Mouse (Mus musculus) lung, postnatal 4 days (tissue): Measurements from ENCODE around the gene Map3k12.

Experiments
- DNase-seq, 2 experiments: peaks; one replicate each; pipeline ENCODE4 v3.0.0; 2021

Gene Map3k12

DNA sequence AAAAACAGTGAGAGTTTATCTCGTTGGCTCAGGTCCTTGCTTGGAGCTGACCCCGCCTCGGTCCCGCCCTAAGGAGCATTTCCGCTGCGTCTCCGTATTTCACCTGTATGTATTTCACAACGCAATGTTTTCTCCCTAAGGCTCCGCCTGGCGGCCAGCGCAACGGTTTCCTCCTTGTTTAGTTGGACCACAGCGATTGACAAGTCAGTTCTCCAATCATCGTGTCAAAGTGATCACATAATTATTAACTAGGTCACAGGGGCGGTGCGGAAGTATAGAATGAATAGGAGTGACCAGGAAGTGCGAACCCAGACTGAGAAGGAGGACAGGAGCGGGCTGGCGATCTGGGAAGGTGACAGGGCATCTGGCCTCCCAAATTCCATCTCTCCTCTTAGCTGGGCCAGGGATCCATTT lies 58.0 kb downstream of the Map3k12 start, which contains the start of gene Prr13:
Gene Prr13 (plus strand): TSS at position 125 of the 414 bp plus-strand sequence.
- DNase-seq = peak; percentile 93 to 95

DNA sequence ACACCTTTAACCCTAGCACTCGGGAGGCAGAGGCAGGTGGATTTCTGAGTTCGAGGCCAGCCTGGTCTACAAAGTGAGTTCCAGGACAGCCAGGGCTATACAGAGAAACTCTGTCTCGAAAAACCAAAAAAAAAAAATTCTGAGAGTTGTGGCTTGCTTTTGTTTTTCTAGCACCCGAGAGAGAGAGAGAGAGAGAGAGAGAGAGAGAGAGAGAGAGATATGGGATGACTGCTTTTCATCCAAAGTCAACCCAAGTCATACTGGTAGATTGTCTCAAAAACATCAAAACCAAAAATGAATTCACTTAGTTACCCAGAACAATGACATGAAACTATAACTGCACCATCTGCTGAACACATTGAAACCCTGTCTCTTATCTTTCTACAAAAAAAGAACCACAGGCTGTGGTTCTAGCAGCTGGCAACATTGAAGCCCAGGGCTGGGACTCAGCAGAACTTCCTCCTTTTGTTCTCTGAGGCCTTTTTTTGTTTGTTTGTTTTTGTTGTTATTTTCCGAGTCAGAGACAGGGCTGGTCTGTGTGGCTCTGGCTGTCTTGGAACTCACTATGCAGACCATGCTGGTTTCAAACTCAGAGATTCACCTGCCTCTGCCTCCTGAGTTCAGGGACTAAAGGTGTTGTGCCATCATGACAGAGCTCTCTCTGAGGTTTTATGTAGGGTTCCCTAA lies 58.7 kb downstream of the Map3k12 start:
- no peak for DNase-seq

DNA sequence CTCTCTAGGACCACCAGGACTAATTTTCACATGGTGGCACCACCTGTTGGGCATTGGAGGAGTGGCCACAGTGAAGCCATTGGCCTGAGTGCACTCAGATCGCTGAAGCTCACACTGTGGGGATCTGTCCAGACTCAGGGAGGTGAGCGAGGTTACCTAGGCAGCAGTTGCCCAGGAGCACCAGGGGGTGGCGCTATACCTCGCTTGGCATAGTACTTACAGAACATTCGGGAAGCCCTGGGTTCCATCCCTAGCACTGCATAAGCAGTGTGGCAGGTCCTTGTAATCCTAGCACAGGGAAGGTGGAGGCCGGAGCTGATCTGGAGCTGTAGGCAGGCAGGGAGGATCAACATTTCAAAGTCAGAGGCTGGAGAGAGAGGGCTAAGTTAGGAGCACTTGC lies 60.9 kb downstream of the Map3k12 start:
- peak in 1 of 2 experiments; percentile 31 for DNase-seq

DNA sequence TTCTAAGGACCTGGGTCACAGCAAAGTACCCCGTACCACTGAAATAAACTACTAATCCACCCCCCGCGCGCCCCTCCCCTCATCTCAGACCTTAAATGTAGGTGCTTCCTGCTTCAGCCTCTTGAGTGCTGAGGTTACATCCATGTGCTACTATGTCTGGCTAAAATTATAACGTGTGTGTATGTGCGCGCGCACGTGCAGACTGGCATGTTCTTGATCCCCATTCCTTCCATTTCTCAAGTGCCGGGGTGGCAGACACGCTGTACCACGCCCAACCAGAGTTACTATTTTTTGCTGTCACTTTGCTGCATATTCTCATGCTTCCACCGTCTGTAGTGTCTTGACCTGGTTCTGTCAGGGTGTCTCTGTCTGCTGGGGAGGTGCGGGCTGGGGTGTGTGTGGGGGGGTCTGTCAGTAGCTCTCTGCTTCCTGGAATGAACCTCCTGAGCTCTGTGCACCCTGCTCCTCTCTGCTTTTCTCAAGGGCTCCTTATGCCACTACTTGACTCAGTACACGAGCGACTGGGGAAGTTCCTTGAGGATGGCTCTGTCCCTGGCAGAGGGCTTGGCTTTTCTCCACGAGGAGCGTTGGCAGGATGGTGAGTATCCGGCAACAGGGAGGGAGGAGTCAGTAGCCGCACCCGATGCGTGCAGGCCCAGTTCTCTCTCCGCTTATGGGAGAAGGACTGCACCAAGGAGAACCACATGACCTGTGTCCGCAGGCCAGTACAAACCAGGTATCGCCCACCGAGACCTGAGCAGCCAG lies 65.0 kb downstream of the Map3k12 start:
- peak; percentile 33 to 60 for DNase-seq

DNA sequence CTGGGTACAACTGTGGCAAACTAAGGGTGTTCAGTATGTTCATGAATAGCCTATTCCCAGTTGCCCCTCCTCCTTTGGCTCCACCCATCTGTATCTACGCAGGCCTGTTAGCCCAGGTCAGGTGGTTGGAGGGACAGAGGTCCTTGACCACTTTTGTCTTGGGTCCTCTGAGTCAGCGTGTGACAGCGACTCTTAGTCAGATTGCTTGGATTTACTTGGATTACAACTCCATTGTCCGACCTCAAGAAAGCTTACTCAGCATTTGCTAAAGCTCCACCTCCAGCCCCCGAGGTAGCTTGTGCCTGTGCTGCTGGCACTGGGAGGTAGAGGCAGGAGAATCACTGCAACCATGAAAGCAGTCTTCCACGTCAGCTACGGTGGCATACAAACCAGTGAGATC lies 65.9 kb downstream of the Map3k12 start:
- DNase-seq = no peak

DNA sequence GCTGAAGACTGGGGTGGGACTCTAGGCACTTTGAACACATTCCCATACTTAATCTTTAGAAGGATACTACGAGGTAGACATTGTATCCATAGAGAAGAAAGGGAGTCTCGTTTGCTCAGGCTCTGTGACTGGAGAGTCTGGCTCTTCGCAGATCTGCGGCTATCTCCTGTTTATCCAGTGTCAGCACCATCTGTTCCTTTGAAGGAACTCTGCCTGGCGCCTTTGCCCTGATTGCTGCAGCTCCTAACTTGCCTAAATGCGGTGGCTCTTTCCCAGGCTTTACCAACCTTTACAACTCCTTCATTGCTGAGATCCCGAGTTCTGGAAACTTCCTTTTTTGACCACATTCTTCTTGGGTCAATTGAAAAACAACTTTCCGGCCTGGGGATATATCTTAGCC lies 67.5 kb downstream of the Map3k12 start:
- DNase-seq = no peak
